Mouse (Mus musculus): ENCODE measurements at regions not wholly inside any gene's neighbourhood (a gene's known extent, or its start where the extent isn't known, plus 50 kb on each side); places are given as distances from the start of the nearest gene placed in this dataset.

DNA sequence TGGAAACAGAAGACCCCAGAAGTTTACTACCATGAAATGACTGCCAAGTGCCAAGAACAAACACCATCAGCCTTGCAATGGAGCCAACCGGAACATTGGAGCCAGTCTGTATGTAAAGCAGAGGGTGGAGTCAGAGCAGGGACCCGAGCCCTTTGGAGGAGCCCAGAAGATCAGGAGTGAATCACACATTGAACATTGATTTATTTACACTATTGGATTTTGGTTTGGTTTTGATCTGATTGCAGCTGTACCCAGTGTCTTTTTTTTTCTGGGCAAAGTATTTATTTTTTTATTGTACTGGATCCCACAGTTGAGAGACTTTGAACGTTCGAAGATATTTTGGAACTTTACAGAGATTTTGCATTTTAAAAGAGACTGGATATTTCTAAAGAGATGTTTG lies 167.4 kb upstream of the Lpp start:
- 92% methylated on average over 4 of the region's 4 CpGs for WGBS
- no peak overlapping the region for H3K4me3 ChIP-seq (ENCODE audit: extremely low read depth, insufficient read depth, insufficient read length)
- H3K4me1 ChIP-seq (ENCODE audit: control insufficient read depth, insufficient read depth, insufficient read length): no peaks in the 10 kb centered on the region
- no peaks in the 10 kb centered on the region for H3K27me3 ChIP-seq (ENCODE audit: control insufficient read depth, insufficient read depth, low read length)
- TF ChIP-seq CTCF (IDR thresholded peaks at IDR 0.05; ENCODE audit: extremely low read depth, insufficient read depth, insufficient read length, insufficient replicate concordance) (no peak), POLR2A (IDR thresholded peaks at IDR 0.05; ENCODE audit: low read depth, low read length) (no peak)
- no peaks in the 10 kb centered on the region for H3K36me3 ChIP-seq (ENCODE audit: control insufficient read depth, insufficient read depth, low read length)
- no peak for DNase-seq (ENCODE audit: low read depth in 1 of 2, low spot score in 2 of 2)
- H3K27ac ChIP-seq (ENCODE audit: insufficient read depth, low read length): no peak overlapping the region

DNA sequence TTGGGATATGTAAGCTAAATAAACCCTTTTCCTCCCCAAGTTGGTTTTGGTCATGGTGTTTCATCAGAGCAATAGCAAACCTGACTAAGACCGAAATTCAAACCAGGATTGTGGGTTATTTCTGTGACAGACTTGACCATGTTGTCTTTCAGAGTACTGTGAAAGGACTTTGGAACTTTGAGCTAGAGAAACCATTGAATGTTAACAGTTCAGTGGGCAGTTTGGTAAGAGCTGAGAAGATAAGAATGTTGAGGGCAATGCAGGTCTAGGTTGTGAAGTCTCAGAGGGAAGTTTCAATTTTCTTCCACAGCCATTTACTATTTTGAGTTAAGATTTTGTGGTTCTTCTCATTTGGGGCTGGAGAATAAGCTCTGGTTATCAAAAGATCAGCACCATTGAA lies 168.2 kb upstream of the Lpp start:
- 78% methylated on average over 1 of the region's 1 CpGs for WGBS
- Histone ChIP-seq H3K27ac (ENCODE audit: insufficient read depth, low read length) (no peak overlapping the region), H3K27me3 (ENCODE audit: control insufficient read depth, insufficient read depth, low read length) (no peaks in the 10 kb centered on the region), H3K4me3 (ENCODE audit: extremely low read depth, insufficient read depth, insufficient read length) (no peak overlapping the region), H3K4me1 (ENCODE audit: control insufficient read depth, insufficient read depth, insufficient read length) (0 out of 2 replicates have a peak, but pooled peaks cover 4% of the 10 kb centered on the region), H3K36me3 (ENCODE audit: control insufficient read depth, insufficient read depth, low read length) (no peaks in the 10 kb centered on the region)
- no peak for TF ChIP-seq POLR2A (IDR thresholded peaks at IDR 0.05; ENCODE audit: low read depth, low read length)
- no peak for TF ChIP-seq CTCF (IDR thresholded peaks at IDR 0.05; ENCODE audit: extremely low read depth, insufficient read depth, insufficient read length, insufficient replicate concordance)
- no peak for DNase-seq (ENCODE audit: low read depth in 1 of 2, low spot score in 2 of 2)

DNA sequence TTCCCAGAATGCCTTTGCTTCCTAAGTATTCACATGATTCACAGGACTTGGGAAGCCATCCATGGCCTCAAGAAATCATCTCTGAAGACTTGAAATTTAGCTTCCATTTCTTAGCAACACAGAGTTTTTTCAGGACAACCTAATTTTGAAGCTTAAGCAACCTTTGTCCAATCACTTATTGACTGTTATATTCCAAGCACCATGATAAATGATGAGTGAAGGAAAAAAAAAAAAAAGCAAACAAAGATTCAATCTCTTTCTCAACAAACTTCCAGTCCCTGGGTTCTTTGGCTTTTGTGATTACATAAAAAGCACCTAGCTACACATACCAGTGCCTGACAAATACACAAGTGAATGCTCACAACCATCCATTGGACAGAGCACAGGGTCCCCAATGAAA lies 169.4 kb upstream of the Lpp start:
- no peaks in the 10 kb centered on the region for H3K36me3 ChIP-seq (ENCODE audit: control insufficient read depth, insufficient read depth, low read length)
- no peaks in the 10 kb centered on the region for H3K27me3 ChIP-seq (ENCODE audit: control insufficient read depth, insufficient read depth, low read length)
- H3K27ac ChIP-seq (ENCODE audit: insufficient read depth, low read length): no peak overlapping the region
- H3K4me1 ChIP-seq (ENCODE audit: control insufficient read depth, insufficient read depth, insufficient read length): peaks cover 6% of the 10 kb centered on the region; the same call in 1 of the 2 replicates
- no peak overlapping the region for H3K4me3 ChIP-seq (ENCODE audit: extremely low read depth, insufficient read depth, insufficient read length)
- TF ChIP-seq CTCF (IDR thresholded peaks at IDR 0.05; ENCODE audit: extremely low read depth, insufficient read depth, insufficient read length, insufficient replicate concordance): no peak
- no peak for TF ChIP-seq POLR2A (IDR thresholded peaks at IDR 0.05; ENCODE audit: low read depth, low read length)
- DNase-seq (ENCODE audit: low read depth in 1 of 2, low spot score in 2 of 2): no peak

DNA sequence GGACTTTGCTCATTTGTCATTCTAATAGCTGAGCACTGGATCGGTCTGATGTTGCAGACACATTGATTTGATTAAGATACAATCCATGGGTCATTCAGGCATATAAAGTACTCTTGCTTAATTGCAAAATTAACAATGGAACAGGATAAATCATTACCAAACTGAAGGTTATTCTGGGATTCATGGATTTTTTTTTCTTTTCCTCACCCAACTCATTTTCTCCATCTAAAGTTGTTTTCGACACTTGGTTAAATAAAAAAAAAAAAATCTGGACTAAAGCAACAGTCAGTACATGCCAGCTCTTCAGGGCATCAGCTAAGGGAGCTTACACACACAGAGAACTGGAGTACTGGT lies 169.8 kb upstream of the Lpp start:
- peaks cover 6% of the 10 kb centered on the region; the same call in 1 of the 2 replicates for H3K4me1 ChIP-seq (ENCODE audit: control insufficient read depth, insufficient read depth, insufficient read length)
- H3K4me3 ChIP-seq (ENCODE audit: extremely low read depth, insufficient read depth, insufficient read length): no peak overlapping the region
- no peak overlapping the region for H3K27ac ChIP-seq (ENCODE audit: insufficient read depth, low read length)
- H3K27me3 ChIP-seq (ENCODE audit: control insufficient read depth, insufficient read depth, low read length): no peaks in the 10 kb centered on the region
- no peaks in the 10 kb centered on the region for H3K36me3 ChIP-seq (ENCODE audit: control insufficient read depth, insufficient read depth, low read length)
- 43% methylated on average over 2 of the region's 2 CpGs for WGBS
- TF ChIP-seq POLR2A (IDR thresholded peaks at IDR 0.05; ENCODE audit: low read depth, low read length) (no peak), CTCF (IDR thresholded peaks at IDR 0.05; ENCODE audit: extremely low read depth, insufficient read depth, insufficient read length, insufficient replicate concordance) (no peak)
- DNase-seq (ENCODE audit: low read depth in 1 of 2, low spot score in 2 of 2): no peak

DNA sequence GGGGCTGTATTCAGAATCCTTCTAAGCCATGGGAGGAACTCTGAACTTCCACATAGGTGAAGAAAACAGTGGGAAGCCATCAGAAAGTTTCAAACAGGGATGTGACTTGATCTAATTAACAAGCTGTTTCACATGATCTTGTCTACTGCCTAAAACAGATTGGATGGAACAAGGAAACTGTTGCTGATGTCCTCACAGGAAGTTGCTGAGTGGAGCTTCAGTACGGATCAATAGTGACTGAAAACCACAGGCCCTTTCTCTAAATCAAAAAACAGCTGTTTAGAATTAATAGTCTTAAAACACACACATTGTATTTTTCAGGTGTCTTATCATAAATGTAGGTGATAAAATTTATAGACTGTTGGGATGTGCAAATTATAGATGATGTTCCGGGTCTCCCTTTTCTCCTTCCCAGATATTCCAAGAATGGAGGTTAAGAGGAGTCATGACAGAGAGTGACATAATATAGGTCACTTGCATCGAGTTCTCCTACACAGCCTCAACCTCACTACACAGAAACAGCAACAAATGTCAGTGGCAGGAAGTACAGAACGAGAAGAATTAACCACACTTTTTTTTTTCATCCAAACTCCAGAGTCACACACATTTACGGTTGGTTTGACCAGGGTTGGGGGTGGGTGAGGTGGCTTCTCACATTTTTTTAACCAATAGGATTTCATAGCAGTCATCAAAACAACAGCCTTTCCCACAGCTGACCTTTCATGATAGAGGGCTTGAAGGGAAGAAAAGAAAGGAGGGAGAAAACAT lies 170.4 kb upstream of the Lpp start:
- 11% methylated on average over 5 of the region's 5 CpGs for WGBS
- no peak overlapping the region for H3K4me3 ChIP-seq (ENCODE audit: extremely low read depth, insufficient read depth, insufficient read length)
- H3K4me1 ChIP-seq (ENCODE audit: control insufficient read depth, insufficient read depth, insufficient read length): peaks cover 8% of the 10 kb centered on the region; the same call in 1 of the 2 replicates
- no peaks in the 10 kb centered on the region for H3K36me3 ChIP-seq (ENCODE audit: control insufficient read depth, insufficient read depth, low read length)
- no peak for DNase-seq (ENCODE audit: low read depth in 1 of 2, low spot score in 2 of 2)
- no peaks in the 10 kb centered on the region for H3K27me3 ChIP-seq (ENCODE audit: control insufficient read depth, insufficient read depth, low read length)
- TF ChIP-seq POLR2A (IDR thresholded peaks at IDR 0.05; ENCODE audit: low read depth, low read length): no peak
- no peak for TF ChIP-seq CTCF (IDR thresholded peaks at IDR 0.05; ENCODE audit: extremely low read depth, insufficient read depth, insufficient read length, insufficient replicate concordance)
- H3K27ac ChIP-seq (ENCODE audit: insufficient read depth, low read length): no peak overlapping the region

DNA sequence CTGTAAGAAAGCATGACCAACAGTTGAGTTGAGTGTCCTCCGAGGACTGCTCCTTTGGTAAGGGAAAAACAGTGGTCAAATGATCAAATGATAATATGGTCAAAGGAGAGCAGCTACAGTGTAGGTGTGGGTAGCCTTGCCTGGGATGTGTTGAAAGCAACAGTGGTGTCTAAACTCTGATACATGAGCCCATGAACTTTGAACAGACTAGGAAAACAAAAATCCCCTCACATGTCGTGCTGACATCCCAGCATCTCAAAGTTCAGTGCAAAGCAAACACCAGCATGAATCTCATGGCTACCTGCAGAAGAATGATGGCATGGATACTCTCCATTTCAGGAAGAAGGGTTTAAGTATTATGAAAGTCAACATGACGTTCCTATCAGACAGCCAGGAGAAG lies 171.3 kb upstream of the Lpp start:
- DNase-seq (ENCODE audit: low read depth in 1 of 2, low spot score in 2 of 2): no peak
- Histone ChIP-seq H3K4me3 (ENCODE audit: extremely low read depth, insufficient read depth, insufficient read length) (no peak overlapping the region), H3K27me3 (ENCODE audit: control insufficient read depth, insufficient read depth, low read length) (no peaks in the 10 kb centered on the region), H3K36me3 (ENCODE audit: control insufficient read depth, insufficient read depth, low read length) (no peaks in the 10 kb centered on the region), H3K27ac (ENCODE audit: insufficient read depth, low read length) (no peak overlapping the region), H3K4me1 (ENCODE audit: control insufficient read depth, insufficient read depth, insufficient read length) (peaks cover 8% of the 10 kb centered on the region; the same call in 1 of the 2 replicates)
- TF ChIP-seq CTCF (IDR thresholded peaks at IDR 0.05; ENCODE audit: extremely low read depth, insufficient read depth, insufficient read length, insufficient replicate concordance) (no peak), POLR2A (IDR thresholded peaks at IDR 0.05; ENCODE audit: low read depth, low read length) (no peak)
- 84% methylated on average over 3 of the region's 3 CpGs for WGBS

DNA sequence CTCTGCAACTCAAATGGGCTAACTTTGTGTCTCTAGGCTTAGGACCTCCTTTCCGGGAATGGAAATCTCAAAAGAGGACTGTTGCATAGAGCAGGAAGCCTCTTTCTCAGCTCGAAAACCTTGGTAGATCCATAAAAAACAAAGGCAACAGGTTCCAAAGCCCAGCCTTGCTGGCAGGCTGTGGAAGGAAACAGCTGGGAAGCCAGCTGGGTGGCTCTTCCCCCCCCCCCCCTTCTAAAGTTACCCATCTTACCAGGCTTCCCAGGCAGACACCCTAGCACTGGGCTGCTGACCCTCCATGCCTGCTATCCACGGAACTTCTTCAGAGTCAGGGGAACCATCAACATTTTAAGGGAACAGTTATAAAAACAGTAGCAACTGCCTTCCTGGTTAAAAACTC lies 172.7 kb upstream of the Lpp start:
- H3K36me3 ChIP-seq (ENCODE audit: control insufficient read depth, insufficient read depth, low read length): no peaks in the 10 kb centered on the region
- no peak overlapping the region for H3K27ac ChIP-seq (ENCODE audit: insufficient read depth, low read length)
- 64% methylated on average over 3 of the region's 3 CpGs for WGBS
- DNase-seq (ENCODE audit: low read depth in 1 of 2, low spot score in 2 of 2): no peak
- TF ChIP-seq CTCF (IDR thresholded peaks at IDR 0.05; ENCODE audit: extremely low read depth, insufficient read depth, insufficient read length, insufficient replicate concordance) (no peak), POLR2A (IDR thresholded peaks at IDR 0.05; ENCODE audit: low read depth, low read length) (no peak)
- no peak overlapping the region for H3K4me3 ChIP-seq (ENCODE audit: extremely low read depth, insufficient read depth, insufficient read length)
- H3K27me3 ChIP-seq (ENCODE audit: control insufficient read depth, insufficient read depth, low read length): no peaks in the 10 kb centered on the region
- peaks cover 11% of the 10 kb centered on the region; the same call in 1 of the 2 replicates for H3K4me1 ChIP-seq (ENCODE audit: control insufficient read depth, insufficient read depth, insufficient read length)

Data from spleen, adult 2 months (tissue).